Mouse (Mus musculus) midbrain, postnatal 0 days (tissue): ENCODE measurements around the gene Tmem51. TPM values are rescaled to one million over a fixed set of nuclear protein-coding genes. Genes with fewer than 3 reads are reported as not detected.

ENCODE experiments used
- ATAC-seq: fragments of 200-750 bp; cut with Nextera tagmentation; 2 replicates; pipeline ENCODE4 v1.8.0; 2017; ENCODE audit warnings: moderate number of reproducible peaks, mild to moderate bottlenecking, moderate TSS enrichment, moderate library complexity; ENCODE audit not compliant: low FRiP score
- DNase-seq: peaks from one replicate; pipeline ENCODE4 v3.0.0-alpha.2; 2015; ENCODE audit warnings: low spot score
- H3K27ac ChIP-seq: fragments of 300-500 bp; sonication (generic); 2 replicates; pipeline ENCODE4 v1.5.1; 2014; ENCODE audit warnings: low read depth, mild to moderate bottlenecking, low read length, mixed read lengths
- H3K27me3 ChIP-seq: fragments of 300-500 bp; sonication (generic); 2 replicates; pipeline ENCODE4 v1.6.1; 2014; ENCODE audit warnings: low read length, control low read depth, mixed read lengths; ENCODE audit not compliant: insufficient read depth
- H3K36me3 ChIP-seq: fragments of 300-500 bp; sonication (generic); 2 replicates; pipeline ENCODE4 v1.6.1; 2014; ENCODE audit warnings: low read length, control low read depth, mixed read lengths; ENCODE audit not compliant: insufficient read depth
- H3K4me1 ChIP-seq: fragments of 300-500 bp; sonication (generic); 2 replicates; pipeline ENCODE4 v1.6.1; 2014; ENCODE audit warnings: mild to moderate bottlenecking, control low read depth, antibody characterized with exemption, low read length, mixed read lengths; ENCODE audit not compliant: insufficient read depth
- H3K4me2 ChIP-seq: fragments of 300-500 bp; sonication (generic); 2 replicates; pipeline ENCODE4 v1.6.1; 2014; ENCODE audit warnings: low read depth, mild to moderate bottlenecking, low read length, mixed read lengths; ENCODE audit not compliant: poor library complexity, severe bottlenecking
- H3K4me3 ChIP-seq: fragments of 300-500 bp; sonication (generic); 2 replicates; pipeline ENCODE4 v1.5.1; 2014; ENCODE audit warnings: low read depth, mild to moderate bottlenecking, low read length, moderate library complexity
- H3K9ac ChIP-seq: fragments of 300-500 bp; sonication (generic); replicated peaks from 2 replicates; pipeline ENCODE4 v1.6.1; 2014; ENCODE audit warnings: mild to moderate bottlenecking, low read length, moderate library complexity, mixed read lengths; ENCODE audit not compliant: poor library complexity, severe bottlenecking
- H3K9me3 ChIP-seq: fragments of 300-500 bp; sonication (generic); 2 replicates; pipeline ENCODE4 v1.6.1; 2016; ENCODE audit warnings: low read length, control low read depth
- CTCF ChIP-seq: IDR thresholded peaks from 2 replicates; pipeline ENCODE4 v1.5.1; 2016; ENCODE audit warnings: antibody characterized with exemption, mild to moderate bottlenecking
- WGBS: fragments of 180-500 bp; shearing (Covaris S2); extraction: QIAGEN DNeasy Blood & Tissue Kit; methylation state at CpG from one replicate; pipeline ENCODE4 v1.1.7; 2014; 5-methylcytosine and 5-hydroxymethylcytosine counted together
- polyA plus RNA-seq: library from polyadenylated mRNA; unstranded; fragments of >200 nt; fragmentation: Nextera tagmentation; extraction: Ambion mirVana; gene quantifications from 2 replicates; pipeline ENCODE4 v1.2.1, GENCODE M21; 2015
- total RNA-seq: library from RNA; depleted of rRNA; stranded (reverse); fragments of >200 nt; gene quantifications from 2 replicates; pipeline ENCODE4 v1.2.3, GENCODE M21; 2014

Gene Tmem51
- total and polyA plus RNA-seq, 2 experiments from 2014 or later = 5.9 to 7.9 TPM

DNA sequence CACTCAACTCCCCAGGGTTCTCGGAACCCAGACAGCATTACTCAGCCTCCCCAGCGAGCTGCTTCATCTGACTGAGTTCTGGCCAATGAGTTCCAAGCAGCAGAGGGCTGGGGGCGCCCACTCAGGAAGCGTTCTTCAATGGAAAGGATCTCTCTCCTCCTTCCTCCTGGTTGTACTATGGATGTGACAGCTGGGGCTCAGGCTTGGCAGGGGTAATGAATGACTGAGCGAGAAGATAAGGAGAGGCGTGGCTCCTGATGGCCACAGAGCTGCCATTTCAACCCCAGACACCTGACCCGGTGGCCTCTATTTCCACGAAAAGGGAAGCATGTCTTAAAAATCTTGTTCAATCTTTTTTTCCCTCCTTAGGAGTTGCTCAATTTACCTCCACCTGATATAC, 35.7 kb downstream of the Tmem51 start:
- H3K27ac ChIP-seq = no peak overlapping the region
- no peak overlapping the region for H3K4me3 ChIP-seq
- no peak overlapping the region for H3K9ac ChIP-seq
- DNase-seq (no peak), ATAC-seq (no peak)
- H3K36me3 ChIP-seq = no peaks in the 10 kb centered on the region
- TF ChIP-seq CTCF = no peak
- H3K4me2 ChIP-seq = no peak overlapping the region
- WGBS = 79% methylated on average over 8 of the region's 8 CpGs
- H3K4me1 ChIP-seq = no peaks in the 10 kb centered on the region
- no peaks in the 10 kb centered on the region for H3K9me3 ChIP-seq
- no peaks in the 10 kb centered on the region for H3K27me3 ChIP-seq

DNA sequence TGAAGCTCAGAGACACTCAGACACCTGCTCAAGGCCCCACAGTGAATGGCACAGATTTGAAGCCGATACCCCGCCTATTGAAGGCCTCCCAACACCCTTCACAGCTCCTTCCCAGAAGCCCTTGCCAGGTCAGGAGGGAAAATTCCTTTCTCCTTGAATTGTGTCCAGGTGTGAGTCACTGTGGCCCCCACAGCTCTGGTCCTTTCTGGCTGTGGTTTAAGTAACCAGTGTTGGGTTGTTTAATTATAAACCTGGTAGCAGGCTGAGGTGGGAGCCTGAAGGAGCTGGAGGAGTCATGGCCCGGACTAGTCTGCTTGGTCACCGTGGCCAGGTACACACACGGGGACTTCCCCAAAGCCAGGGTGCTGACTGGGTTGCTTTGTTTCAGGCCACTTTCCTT, 37.1 kb downstream of the Tmem51 start:
- 91% methylated on average over 5 of the region's 5 CpGs for WGBS
- Histone ChIP-seq H3K9me3 (no peaks in the 10 kb centered on the region), H3K9ac (no peak overlapping the region), H3K4me3 (no peak overlapping the region), H3K4me2 (no peak overlapping the region), H3K27ac (no peak overlapping the region), H3K36me3 (no peaks in the 10 kb centered on the region), H3K27me3 (no peaks in the 10 kb centered on the region), H3K4me1 (no peaks in the 10 kb centered on the region)
- TF ChIP-seq CTCF = no peak
- ATAC-seq (no peak), DNase-seq (no peak)

DNA sequence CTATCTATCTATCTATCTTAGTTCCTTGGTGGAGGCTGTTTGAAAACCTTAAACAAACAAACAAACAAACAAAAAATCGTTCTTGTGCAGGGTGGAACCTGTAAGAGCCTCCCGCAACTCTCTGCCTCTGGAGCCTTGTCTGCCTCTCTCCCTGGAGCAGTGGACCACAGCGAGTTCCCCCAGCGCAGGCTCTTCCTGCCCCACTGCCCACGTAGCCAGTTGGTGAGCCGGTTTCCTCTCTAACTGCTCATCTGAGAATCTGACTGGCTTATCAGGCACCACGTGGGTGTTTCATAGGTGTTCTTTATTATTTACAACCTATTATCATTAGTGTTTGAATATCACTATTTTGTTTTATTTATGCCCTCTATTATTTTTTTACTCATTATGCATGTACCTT, 37.6 kb downstream of the Tmem51 start:
- TF ChIP-seq CTCF = no peak
- Histone ChIP-seq H3K36me3 (no peaks in the 10 kb centered on the region), H3K4me2 (no peak overlapping the region), H3K9me3 (no peaks in the 10 kb centered on the region), H3K4me1 (no peaks in the 10 kb centered on the region), H3K27ac (no peak overlapping the region), H3K27me3 (no peaks in the 10 kb centered on the region), H3K4me3 (no peak overlapping the region), H3K9ac (no peak overlapping the region)
- DNase-seq = no peak
- 82% methylated on average over 7 of the region's 7 CpGs for WGBS
- no peak for ATAC-seq

DNA sequence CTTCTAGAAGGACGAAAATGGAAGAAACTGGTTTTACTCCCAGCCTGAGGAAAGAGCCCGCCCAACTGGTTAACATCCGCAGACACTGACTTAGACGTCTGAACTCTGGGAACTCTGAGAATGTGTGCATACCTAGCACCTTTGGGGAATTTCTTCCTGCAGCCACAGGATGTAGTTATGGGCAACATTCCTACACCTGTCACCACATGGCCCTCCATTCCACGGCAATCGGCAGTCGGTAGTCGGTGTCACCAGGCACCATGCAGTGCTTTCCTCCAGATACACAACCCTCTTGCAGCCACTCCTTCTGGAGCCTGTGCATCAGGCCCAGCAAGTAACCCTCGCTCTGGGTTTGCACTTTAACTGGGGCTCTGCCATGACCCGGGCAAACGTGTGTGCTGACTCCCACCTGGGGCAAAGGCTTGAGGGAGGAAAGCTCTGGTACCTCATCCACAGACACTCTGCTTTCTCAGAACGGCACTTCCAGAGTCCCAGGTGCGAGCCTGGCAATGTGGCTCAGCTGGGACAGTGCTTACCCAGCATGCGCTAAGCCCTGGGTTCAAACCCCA, 38.4 kb downstream of the Tmem51 start:
- no peaks in the 10 kb centered on the region for H3K4me1 ChIP-seq
- no peaks in the 10 kb centered on the region for H3K9me3 ChIP-seq
- TF ChIP-seq CTCF = no peak
- ATAC-seq = no peak
- no peaks in the 10 kb centered on the region for H3K27me3 ChIP-seq
- H3K4me2 ChIP-seq = no peak overlapping the region
- H3K4me3 ChIP-seq = no peak overlapping the region
- no peak overlapping the region for H3K9ac ChIP-seq
- H3K36me3 ChIP-seq = no peaks in the 10 kb centered on the region
- H3K27ac ChIP-seq = no peak overlapping the region
- DNase-seq = no peak
- WGBS = 89% methylated on average over 14 of the region's 14 CpGs

DNA sequence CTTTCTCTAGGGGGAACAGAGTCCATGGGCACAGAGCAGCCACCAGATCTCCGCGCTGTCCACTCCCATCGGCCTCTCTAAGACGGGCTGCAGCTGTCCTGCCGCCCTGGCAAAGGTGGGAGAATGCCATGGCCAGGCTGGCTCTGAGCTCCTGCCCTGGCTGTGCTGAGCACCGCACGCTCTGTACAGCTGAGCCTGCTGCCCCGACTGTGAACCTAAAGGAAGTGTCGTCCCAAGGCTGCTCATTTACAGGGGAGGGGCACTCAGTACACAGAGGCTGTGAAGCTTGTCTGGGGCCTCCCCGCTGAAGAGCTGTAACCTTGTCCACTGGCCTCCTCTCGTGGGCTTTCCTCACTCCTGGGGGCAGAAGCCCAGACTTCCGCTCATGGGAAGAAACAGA, 39.7 kb downstream of the Tmem51 start:
- no peak overlapping the region for H3K4me2 ChIP-seq
- no peak for ATAC-seq
- no peak overlapping the region for H3K4me3 ChIP-seq
- WGBS = 75% methylated on average over 12 of the region's 12 CpGs
- H3K4me1 ChIP-seq = no peaks in the 10 kb centered on the region
- TF ChIP-seq CTCF = no peak
- H3K27me3 ChIP-seq = no peaks in the 10 kb centered on the region
- no peak overlapping the region for H3K27ac ChIP-seq
- DNase-seq = no peak
- H3K9ac ChIP-seq = no peak overlapping the region
- no peaks in the 10 kb centered on the region for H3K9me3 ChIP-seq
- H3K36me3 ChIP-seq = no peaks in the 10 kb centered on the region

DNA sequence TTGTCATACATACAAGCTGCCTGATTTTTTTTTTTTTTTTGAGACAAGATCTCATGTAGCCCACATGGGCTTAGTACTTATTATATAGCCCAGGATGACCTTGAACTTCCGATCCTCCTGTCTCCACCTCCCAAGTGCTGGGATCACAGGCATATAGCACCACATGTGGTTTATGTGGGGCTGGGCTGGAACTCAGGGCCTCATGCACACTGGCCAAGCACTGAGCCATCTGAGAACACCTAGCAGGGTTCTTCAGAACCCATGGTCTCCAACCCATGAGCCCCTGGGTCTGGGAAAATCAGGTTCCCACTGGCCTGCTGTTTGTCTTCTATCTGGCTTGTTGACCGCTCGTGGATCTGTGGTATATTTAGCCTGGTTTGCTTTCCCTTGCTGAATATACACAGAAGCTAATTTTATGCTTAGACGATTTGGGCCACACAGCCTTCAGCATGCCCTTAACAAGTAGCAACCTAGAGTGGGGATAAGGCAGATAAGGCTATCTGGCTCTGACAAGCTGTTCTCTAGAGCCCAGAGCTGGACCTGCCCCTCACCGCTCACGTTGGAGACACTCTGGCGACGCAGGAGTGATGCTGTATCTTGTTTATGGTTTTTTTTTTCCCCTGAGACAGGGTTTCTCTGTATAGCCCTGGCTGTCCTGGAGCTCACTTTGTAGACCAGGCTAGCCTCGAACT, 44.3 kb downstream of the Tmem51 start:
- no peaks in the 10 kb centered on the region for H3K36me3 ChIP-seq
- H3K4me2 ChIP-seq = no peak overlapping the region
- WGBS = 91% methylated on average over 9 of the region's 9 CpGs
- no peak overlapping the region for H3K4me3 ChIP-seq
- DNase-seq (no peak), ATAC-seq (no peak)
- H3K27ac ChIP-seq = no peak overlapping the region
- no peaks in the 10 kb centered on the region for H3K9me3 ChIP-seq
- no peaks in the 10 kb centered on the region for H3K4me1 ChIP-seq
- no peak overlapping the region for H3K9ac ChIP-seq
- H3K27me3 ChIP-seq = no peaks in the 10 kb centered on the region
- TF ChIP-seq CTCF = no peak
